Mouse (Mus musculus): ENCODE data around the gene Taz. TPM values are rescaled to one million over a fixed set of nuclear protein-coding genes. Genes with fewer than 3 reads are reported as not detected.

The Taz gene
- total and polyA plus RNA-seq, 3 experiments, result 28.0 to 34.1 TPM; not detected in 1

GRCm38 (mm10) chrX:74270062-74270901, 11.4 kb upstream of the Taz start, which contains the start of gene Rpl10 (continued):
- peak; percentile 98 for TF ChIP-seq NELFE (IDR thresholded peaks at IDR 0.05; ENCODE audit: low read depth, low read length)

DNA sequence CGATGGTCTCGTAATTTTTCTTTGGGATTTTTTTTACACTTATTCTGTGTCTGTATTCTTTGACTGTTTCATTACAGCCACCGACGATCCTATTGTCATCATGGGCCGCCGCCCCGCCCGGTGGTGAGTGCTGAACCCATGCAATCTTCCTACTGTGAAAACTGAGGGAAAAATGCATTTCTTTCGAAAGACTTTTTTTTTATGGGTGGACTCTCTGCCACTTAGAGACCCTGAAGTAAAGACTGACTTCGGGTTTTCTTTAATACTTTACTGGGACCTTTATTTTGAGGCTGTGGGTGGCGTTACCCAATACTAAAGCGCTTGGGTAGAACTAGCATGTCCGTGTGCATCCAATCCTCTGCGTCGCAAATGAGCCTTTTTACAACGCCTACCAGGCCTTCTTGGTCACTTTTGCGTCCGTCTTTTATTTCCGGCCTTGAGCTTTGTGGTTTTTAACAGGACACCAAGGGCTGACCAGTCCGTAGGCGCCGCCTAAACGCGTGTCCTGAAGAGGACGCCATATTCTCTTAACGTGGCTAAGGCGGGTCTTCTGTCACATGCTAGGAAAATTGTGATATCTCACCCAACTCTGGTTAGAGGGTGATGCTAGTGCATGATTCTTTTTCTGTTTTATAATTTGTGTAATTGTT, 10.7 kb upstream of the Taz start:
- Histone ChIP-seq H3K27ac (ENCODE audit: control insufficient read depth, low read depth, low read length) (peak overlapping the region; percentile 95), H3K9me3 (replicated peaks; ENCODE audit: insufficient read depth, low read length) (no peaks in the 10 kb centered on the region), H3K4me3 (ENCODE audit: control insufficient read depth in 1 of 2, insufficient read depth in 1 of 2, low read depth in 2 of 2, low read length in 2 of 2) (peak overlapping the region; percentile 67 to 91), H3K79me2 (ENCODE audit: control insufficient read depth, insufficient read depth, low read length, poor library complexity) (peaks cover 19% of the 10 kb centered on the region), H3K4me1 (ENCODE audit: control insufficient read depth in 1 of 2, insufficient read depth in 2 of 2, low read length in 2 of 2) (peaks cover 0 to 7% of the 10 kb centered on the region in 2 experiments; a peak in 3 of 4 replicates), H3K9ac (ENCODE audit: control insufficient read depth, low read depth, low read length, poor library complexity, severe bottlenecking) (peak overlapping the region; percentile 95), H3K27me3 (ENCODE audit: control insufficient read depth in 1 of 2, insufficient read depth in 2 of 2, low read length in 2 of 2) (no peaks in the 10 kb centered on the region), H3K36me3 (ENCODE audit: control insufficient read depth in 1 of 2, insufficient read depth in 2 of 2, low read length in 2 of 2) (peaks cover 0 to 7% of the 10 kb centered on the region in 2 experiments; a peak in 1 of 4 replicates)
- peak; percentile 55 for DNase-seq (ENCODE audit: low read depth, low spot score)
- no peak for TF ChIP-seq MEF2A (IDR thresholded peaks at IDR 0.05; ENCODE audit: extremely low read depth, insufficient replicate concordance, low read depth, low read length, poor library complexity, severe bottlenecking)
- peak in 1 of 2 experiments; percentile 34; a peak in 1 of 4 replicates for TF ChIP-seq EP300 (IDR thresholded peaks at IDR 0.05; ENCODE audit: low read depth in 1 of 2, low read length in 2 of 2)
- TF ChIP-seq MYC (IDR thresholded peaks at IDR 0.05; ENCODE audit: low read depth, low read length), result 0 out of 2 replicates have a peak, but pooled peaks have one; percentile 33
- no peak for TF ChIP-seq MAFK (IDR thresholded peaks at IDR 0.05; ENCODE audit: borderline replicate concordance, low read depth, low read length)
- TF ChIP-seq UBTF (IDR thresholded peaks at IDR 0.05; ENCODE audit: borderline replicate concordance, insufficient read depth, low read depth, low read length), result no peak
- TF ChIP-seq POLR2AphosphoS2 (IDR thresholded peaks at IDR 0.05; ENCODE audit: low read length), result peak; percentile 89; the same call in 1 of the 2 replicates
- TF ChIP-seq HCFC1 (IDR thresholded peaks at IDR 0.05; ENCODE audit: low read depth, low read length), result no peak
- TF ChIP-seq RAD21 (IDR thresholded peaks at IDR 0.05; ENCODE audit: low read depth, low read length), result no peak
- TF ChIP-seq MAZ (IDR thresholded peaks at IDR 0.05; ENCODE audit: low read depth, low read length), result no peak
- TF ChIP-seq CHD1 (IDR thresholded peaks at IDR 0.05; ENCODE audit: low read depth, low read length), result peak; percentile 98
- TF ChIP-seq SIN3A (IDR thresholded peaks at IDR 0.05; ENCODE audit: low read length), result peak; percentile 7; the same call in 1 of the 2 replicates
- TF ChIP-seq MAX (IDR thresholded peaks at IDR 0.05; ENCODE audit: low read length), result peak; percentile 5; the same call in 1 of the 2 replicates
- no peak for TF ChIP-seq SMC3 (IDR thresholded peaks at IDR 0.05; ENCODE audit: low read depth, low read length)
- TF ChIP-seq NELFE (IDR thresholded peaks at IDR 0.05; ENCODE audit: low read depth, low read length), result no peak
